Mouse (Mus musculus) embryonic fibroblast, embryonic 13.5 days (primary cell): ENCODE data around the gene Olfr263.

Experiments
- CTCF ChIP-seq: IDR thresholded peaks from 2 replicates; pipeline ENCODE4 v1.5.1; 2011; ENCODE audit warnings: mild to moderate bottlenecking, control low read depth, low read length, moderate library complexity, borderline replicate concordance; ENCODE audit not compliant: insufficient read depth
- POLR2A ChIP-seq: IDR thresholded peaks from 2 replicates; pipeline ENCODE4 v1.6.1; 2011; ENCODE audit warnings: low read depth, mild to moderate bottlenecking, control low read depth, low read length, moderate library complexity

DNA sequence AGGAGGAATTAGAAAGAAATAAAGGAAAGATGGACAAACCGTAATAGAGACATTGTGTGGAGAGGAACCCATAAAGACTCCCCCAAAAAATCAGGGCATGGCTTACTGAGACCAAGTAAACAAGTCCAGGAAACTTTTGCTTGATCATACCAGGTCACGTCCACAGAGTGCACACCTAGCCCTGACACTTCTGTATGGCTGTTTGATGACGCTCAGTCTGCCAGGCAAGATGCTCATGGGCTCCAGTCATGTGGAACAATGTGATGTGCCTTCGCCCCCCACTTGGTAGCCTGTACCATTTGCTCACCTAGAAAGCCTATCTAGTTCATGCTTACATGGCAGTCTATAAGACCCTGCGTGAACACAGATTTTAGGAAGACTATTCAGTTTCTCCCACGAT lies 53.6 kb downstream of the Olfr263 start:
- no peak for TF ChIP-seq POLR2A
- TF ChIP-seq CTCF, result no peak
